Mouse (Mus musculus): Measurements from ENCODE around the gene Zfp217. TPM values are rescaled to one million over a fixed set of nuclear protein-coding genes. Genes with fewer than 3 reads are reported as not detected.

The Zfp217 gene
- total RNA-seq (2023): 10 to 100 TPM; 62.4 to 65.4 TPM

GRCm38 (mm10) chr2:170147661-170148153 is at the start of gene Zfp217:
TSS of gene Zfp217 (minus strand) at chr2:170148103.

Measured in T-cell, adult 66 days (primary cell).